Mouse (Mus musculus): ENCODE results near the gene Prkra. TPM values are rescaled to one million over a fixed set of nuclear protein-coding genes. Genes with fewer than 3 reads are reported as not detected.
A peak's percentile ranks its signal among the peaks of the same experiment; 100 is the strongest.

Gene Prkra
- polyA plus RNA-seq, 1 experiment from 2014 or later, result 26.7 TPM

GRCm38 (mm10) chr2:76673472-76674081 is 25.8 kb upstream of the Prkra start:
- Histone ChIP-seq H3K36me3 (ENCODE audit: control insufficient read depth, insufficient read depth, low read length) (no peaks in the 10 kb centered on the region), H3K27ac (replicated peaks) (peak overlapping the region; percentile 89), H3K27me3 (ENCODE audit: control insufficient read depth, insufficient read depth, low read length) (no peaks in the 10 kb centered on the region), H3K9ac (ENCODE audit: low read length) (no peak overlapping the region), H3K4me2 (replicated peaks; ENCODE audit: low read depth) (peak overlapping the region; percentile 65; the same call in 1 of the 2 replicates), H3K4me3 (ENCODE audit: low read depth, low read length) (peak overlapping the region; percentile 56), H3K4me1 (replicated peaks; ENCODE audit: control insufficient read depth, insufficient read depth) (no peaks in the 10 kb centered on the region), H3K9me3 (ENCODE audit: control insufficient read depth, low read length) (no peaks in the 10 kb centered on the region)
- 40% methylated on average over 7 of the region's 7 CpGs for WGBS
- ATAC-seq (ENCODE audit: low FRiP score, low TSS enrichment) (no peak), DNase-seq (ENCODE audit: low spot score) (peak; percentile 42)
- TF ChIP-seq CTCF (IDR thresholded peaks at IDR 0.05; ENCODE audit: low read depth) (peak; percentile 59), EP300 (optimal IDR thresholded peaks at IDR 0.05) (no peak)

- H3K36me3 ChIP-seq (ENCODE audit: control insufficient read depth, insufficient read depth, low read length), result no peaks in the 10 kb centered on the region
- H3K27me3 ChIP-seq (ENCODE audit: control insufficient read depth, insufficient read depth, low read length), result no peaks in the 10 kb centered on the region
- peak within 1 kb of the TSS; percentile 66 for H3K9ac ChIP-seq (ENCODE audit: low read length)
- DNase-seq (ENCODE audit: low spot score) (peak; percentile 94), ATAC-seq (ENCODE audit: low FRiP score, low TSS enrichment) (peak; percentile 93)
- H3K27ac ChIP-seq (replicated peaks), result peak within 1 kb of the TSS; percentile 89
- peak within 1 kb of the TSS; percentile 56 for H3K4me3 ChIP-seq (ENCODE audit: low read depth, low read length)
- H3K9me3 ChIP-seq (ENCODE audit: control insufficient read depth, low read length), result no peaks in the 10 kb centered on the region
- 3% methylated on average over 17 of the region's 17 CpGs for WGBS
- no peaks in the 10 kb centered on the region for H3K4me1 ChIP-seq (replicated peaks; ENCODE audit: control insufficient read depth, insufficient read depth)
- TF ChIP-seq CTCF (IDR thresholded peaks at IDR 0.05; ENCODE audit: low read depth) (no peak), EP300 (optimal IDR thresholded peaks at IDR 0.05) (no peak)
- H3K4me2 ChIP-seq (replicated peaks; ENCODE audit: low read depth), result peak within 1 kb of the TSS; percentile 65
Measured at GRCm38 (mm10) chr2:76672966-76673392, 25.2 kb upstream of the Prkra start, which contains the start of gene Fkbp7. Fkbp7 (minus strand) TSS chr2:76673116.

- Histone ChIP-seq H3K4me3 (ENCODE audit: low read depth, low read length) (peak overlapping the region; percentile 56), H3K4me2 (replicated peaks; ENCODE audit: low read depth) (peak overlapping the region; percentile 65), H3K4me1 (replicated peaks; ENCODE audit: control insufficient read depth, insufficient read depth) (no peaks in the 10 kb centered on the region), H3K36me3 (ENCODE audit: control insufficient read depth, insufficient read depth, low read length) (no peaks in the 10 kb centered on the region), H3K9me3 (ENCODE audit: control insufficient read depth, low read length) (no peaks in the 10 kb centered on the region), H3K27me3 (ENCODE audit: control insufficient read depth, insufficient read depth, low read length) (no peaks in the 10 kb centered on the region), H3K9ac (ENCODE audit: low read length) (peak overlapping the region; percentile 66), H3K27ac (replicated peaks) (peak overlapping the region; percentile 89)
- no peak for DNase-seq (ENCODE audit: low spot score)
- no peak for TF ChIP-seq EP300 (optimal IDR thresholded peaks at IDR 0.05)
- no peak for TF ChIP-seq CTCF (IDR thresholded peaks at IDR 0.05; ENCODE audit: low read depth)
- no peak for ATAC-seq (ENCODE audit: low FRiP score, low TSS enrichment)
- WGBS, result 6% methylated on average over 9 of the region's 9 CpGs
Measured at GRCm38 (mm10) chr2:76672134-76672745, 24.4 kb upstream of the Prkra start.

GRCm38 (mm10) chr2:76671641-76672040 is 23.8 kb upstream of the Prkra start:
- H3K9ac ChIP-seq (ENCODE audit: low read length), result peak overlapping the region; percentile 66; the same call in 1 of the 2 replicates
- H3K4me3 ChIP-seq (ENCODE audit: low read depth, low read length), result peak overlapping the region; percentile 56
- no peaks in the 10 kb centered on the region for H3K4me1 ChIP-seq (replicated peaks; ENCODE audit: control insufficient read depth, insufficient read depth)
- 73% methylated on average over 6 of the region's 6 CpGs for WGBS
- no peaks in the 10 kb centered on the region for H3K27me3 ChIP-seq (ENCODE audit: control insufficient read depth, insufficient read depth, low read length)
- no peak overlapping the region for H3K27ac ChIP-seq (replicated peaks)
- ATAC-seq (ENCODE audit: low FRiP score, low TSS enrichment), result no peak
- H3K9me3 ChIP-seq (ENCODE audit: control insufficient read depth, low read length), result no peaks in the 10 kb centered on the region
- peak overlapping the region; percentile 65 for H3K4me2 ChIP-seq (replicated peaks; ENCODE audit: low read depth)
- no peak for DNase-seq (ENCODE audit: low spot score)
- no peaks in the 10 kb centered on the region for H3K36me3 ChIP-seq (ENCODE audit: control insufficient read depth, insufficient read depth, low read length)
- TF ChIP-seq CTCF (IDR thresholded peaks at IDR 0.05; ENCODE audit: low read depth) (no peak), EP300 (optimal IDR thresholded peaks at IDR 0.05) (no peak)

- 64% methylated on average over 5 of the region's 5 CpGs for WGBS
- ATAC-seq (ENCODE audit: low FRiP score, low TSS enrichment) (no peak), DNase-seq (ENCODE audit: low spot score) (no peak)
- no peak overlapping the region for H3K9ac ChIP-seq (ENCODE audit: low read length)
- H3K4me2 ChIP-seq (replicated peaks; ENCODE audit: low read depth), result no peak overlapping the region
- no peak overlapping the region for H3K27ac ChIP-seq (replicated peaks)
- H3K36me3 ChIP-seq (ENCODE audit: control insufficient read depth, insufficient read depth, low read length), result peaks cover 9% of the 10 kb centered on the region; the same call in 1 of the 2 replicates
- no peak overlapping the region for H3K4me3 ChIP-seq (ENCODE audit: low read depth, low read length)
- no peaks in the 10 kb centered on the region for H3K9me3 ChIP-seq (ENCODE audit: control insufficient read depth, low read length)
- no peaks in the 10 kb centered on the region for H3K4me1 ChIP-seq (replicated peaks; ENCODE audit: control insufficient read depth, insufficient read depth)
- no peaks in the 10 kb centered on the region for H3K27me3 ChIP-seq (ENCODE audit: control insufficient read depth, insufficient read depth, low read length)
- TF ChIP-seq EP300 (optimal IDR thresholded peaks at IDR 0.05), result no peak
- no peak for TF ChIP-seq CTCF (IDR thresholded peaks at IDR 0.05; ENCODE audit: low read depth)
Measured at GRCm38 (mm10) chr2:76667200-76667599, 19.4 kb upstream of the Prkra start.

- no peak for ATAC-seq (ENCODE audit: low FRiP score, low TSS enrichment)
- Histone ChIP-seq H3K9me3 (ENCODE audit: control insufficient read depth, low read length) (no peaks in the 10 kb centered on the region), H3K4me1 (replicated peaks; ENCODE audit: control insufficient read depth, insufficient read depth) (no peaks in the 10 kb centered on the region), H3K4me2 (replicated peaks; ENCODE audit: low read depth) (no peak overlapping the region), H3K36me3 (ENCODE audit: control insufficient read depth, insufficient read depth, low read length) (peaks cover 9% of the 10 kb centered on the region; the same call in 1 of the 2 replicates), H3K27ac (replicated peaks) (no peak overlapping the region), H3K4me3 (ENCODE audit: low read depth, low read length) (no peak overlapping the region), H3K27me3 (ENCODE audit: control insufficient read depth, insufficient read depth, low read length) (no peaks in the 10 kb centered on the region), H3K9ac (ENCODE audit: low read length) (no peak overlapping the region)
- WGBS, result 97% methylated on average over 7 of the region's 7 CpGs
- TF ChIP-seq EP300 (optimal IDR thresholded peaks at IDR 0.05) (no peak), CTCF (IDR thresholded peaks at IDR 0.05; ENCODE audit: low read depth) (no peak)
- no peak for DNase-seq (ENCODE audit: low spot score)
Measured at GRCm38 (mm10) chr2:76665531-76665930, 17.7 kb upstream of the Prkra start.
